Mouse (Mus musculus): ENCODE measurements around the gene Prpf40b.

DNA sequence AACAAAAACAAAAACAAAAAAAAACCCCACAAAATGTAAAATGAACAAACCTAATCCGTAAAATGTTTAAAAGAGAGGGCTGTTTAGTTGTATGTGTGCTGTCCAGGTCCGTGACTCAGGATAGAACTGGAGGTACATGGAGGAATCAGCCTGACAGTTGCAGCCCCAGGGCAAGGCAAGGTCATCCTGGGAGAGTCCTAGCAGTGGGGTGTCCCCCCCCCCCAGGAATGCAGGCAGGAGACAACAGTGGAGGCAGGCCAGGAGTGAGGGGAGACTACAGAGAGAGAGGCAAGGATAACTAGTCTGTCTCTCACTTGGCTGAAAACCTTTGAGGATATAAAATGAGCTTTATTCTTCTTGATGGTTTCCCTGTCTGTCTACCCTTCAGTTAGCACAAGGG lies 30.5 kb upstream of the Prpf40b start:
- TF ChIP-seq POLR2A (IDR thresholded peaks at IDR 0.05; ENCODE audit: control insufficient read depth, extremely low read depth, insufficient read depth, low read length, poor library complexity): no peak
- TF ChIP-seq CTCF (IDR thresholded peaks at IDR 0.05; ENCODE audit: borderline replicate concordance, control insufficient read depth, extremely low read depth, insufficient read depth, low read length, poor library complexity): no peak

Data from thymus, adult 2 months (tissue).